Mouse (Mus musculus): ENCODE data around the gene Sgk1. TPM values are rescaled to one million over a fixed set of nuclear protein-coding genes. Genes with fewer than 3 reads are reported as not detected.
A peak's percentile ranks its signal among the peaks of the same experiment; 100 is the strongest.

The Sgk1 gene
- polyA plus RNA-seq, 1 experiment from 2014 or later = 41.7 TPM

DNA sequence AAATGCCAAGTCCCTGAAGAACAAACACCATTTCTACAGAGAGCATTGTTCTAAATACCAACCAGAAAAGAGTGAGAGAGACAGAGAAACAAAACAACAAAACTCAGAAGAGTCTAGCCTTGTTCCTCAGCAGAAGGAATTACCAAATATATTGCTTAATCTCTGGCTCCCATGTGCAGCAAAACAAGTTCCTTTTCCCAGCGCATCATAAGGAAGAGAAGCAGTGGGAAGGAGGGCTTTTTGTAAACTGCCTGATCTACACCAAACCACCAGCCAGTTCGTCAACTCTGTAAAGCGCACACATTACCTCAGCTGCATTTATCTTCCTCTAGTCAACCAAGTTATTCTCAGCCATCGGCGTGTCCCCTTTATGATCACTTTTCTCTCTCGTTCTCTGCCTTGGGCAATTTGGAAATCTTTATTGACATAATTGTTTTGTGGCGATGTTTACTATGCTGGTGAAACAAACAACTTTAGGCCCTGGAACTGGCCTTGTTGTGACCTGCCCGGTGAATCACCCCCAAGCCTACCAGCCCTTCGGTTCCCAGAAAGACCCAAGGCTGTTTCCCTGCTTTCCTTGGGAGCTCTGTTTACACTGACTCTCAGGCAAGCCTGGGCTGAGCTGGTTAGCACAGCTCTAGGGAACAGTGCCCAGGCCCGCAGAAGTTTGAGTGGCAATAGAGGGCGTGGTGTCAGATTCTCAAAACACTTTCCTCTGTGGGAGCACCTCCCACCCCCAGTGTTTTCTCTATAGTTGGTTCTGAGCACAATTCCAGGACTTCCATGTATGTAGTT, 34.8 kb upstream of the Sgk1 start:
- no peaks in the 10 kb centered on the region for H3K9me3 ChIP-seq

DNA sequence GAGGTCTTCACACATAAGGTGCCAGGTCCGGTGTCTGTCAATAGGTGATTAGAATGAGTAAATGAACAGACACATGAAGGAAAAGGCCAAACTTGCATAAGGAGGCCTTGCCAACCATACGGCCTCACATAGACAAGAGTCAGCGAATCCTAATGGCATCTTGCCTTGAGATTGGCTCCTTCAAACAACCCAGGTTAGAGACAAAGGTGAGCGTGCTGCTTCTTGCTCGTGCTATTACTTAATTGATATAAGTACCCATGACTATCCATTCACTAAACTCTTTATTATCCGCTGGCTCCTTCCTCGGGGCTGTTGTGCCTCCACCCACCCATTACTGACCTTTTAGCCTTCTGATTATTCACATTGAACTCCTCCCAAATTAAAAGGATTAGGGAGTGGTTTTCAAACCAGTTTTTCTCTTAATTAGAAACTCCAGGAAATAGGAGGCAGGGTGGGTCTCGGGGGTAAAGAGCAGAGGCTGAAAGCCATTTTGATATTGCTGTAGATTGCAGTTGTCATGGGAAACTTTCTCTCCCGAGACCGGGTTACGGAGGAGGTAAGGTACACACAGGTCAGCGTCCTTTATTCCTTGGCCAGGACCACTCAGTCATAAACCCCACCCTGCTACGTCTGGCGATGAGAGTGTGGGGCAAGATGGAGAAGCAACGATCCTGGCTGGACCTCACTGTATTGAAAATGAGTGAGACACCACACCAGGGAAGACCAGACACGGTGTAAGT, 33.9 kb upstream of the Sgk1 start:
- H3K9ac ChIP-seq = no peak overlapping the region
- H3K4me2 ChIP-seq (replicated peaks) = no peak overlapping the region
- no peaks in the 10 kb centered on the region for H3K36me3 ChIP-seq
- H3K4me3 ChIP-seq = no peak overlapping the region
- H3K9me3 ChIP-seq = no peaks in the 10 kb centered on the region
- no peak overlapping the region for H3K27ac ChIP-seq
- 68% methylated on average over 16 of the region's 16 CpGs for WGBS
- ATAC-seq (ENCODE audit: insufficient number of reproducible peaks, insufficient read depth, low FRiP score, low TSS enrichment) = no peak
- H3K4me1 ChIP-seq = peaks cover 2% of the 10 kb centered on the region; the same call in 1 of the 2 replicates
- no peaks in the 10 kb centered on the region for H3K27me3 ChIP-seq

More for the DNA sequence above, 34.8 kb upstream of the Sgk1 start:
- ATAC-seq (ENCODE audit: insufficient number of reproducible peaks, insufficient read depth, low FRiP score, low TSS enrichment) = no peak
- H3K9ac ChIP-seq = no peak overlapping the region
- 78% methylated on average over 11 of the region's 11 CpGs for WGBS
- H3K4me2 ChIP-seq (replicated peaks) = no peak overlapping the region
- no peaks in the 10 kb centered on the region for H3K36me3 ChIP-seq
- H3K27ac ChIP-seq = no peak overlapping the region
- H3K27me3 ChIP-seq = no peaks in the 10 kb centered on the region
- H3K4me3 ChIP-seq = no peak overlapping the region
- peaks cover 7% of the 10 kb centered on the region; the same call in 1 of the 2 replicates for H3K4me1 ChIP-seq

DNA sequence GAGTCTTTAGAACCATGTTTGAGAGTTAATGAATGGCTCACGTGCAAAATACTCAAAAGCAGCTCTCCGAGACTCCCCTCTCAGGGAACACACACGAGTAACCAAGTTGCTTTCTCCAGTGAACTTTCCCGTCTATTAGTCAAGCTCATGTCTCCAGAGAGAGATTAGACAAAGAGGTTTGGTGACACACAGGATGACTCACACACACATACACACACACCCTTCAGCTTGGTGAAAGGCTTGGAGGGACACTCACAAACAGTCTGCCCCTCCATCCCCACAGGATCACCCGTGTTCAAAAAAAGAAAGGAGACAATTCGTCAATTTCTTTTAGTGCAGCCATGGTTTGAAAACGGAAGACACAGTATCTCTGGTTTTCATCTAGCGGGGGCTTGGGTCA, 32.7 kb upstream of the Sgk1 start:
- Histone ChIP-seq H3K4me1 (no peaks in the 10 kb centered on the region), H3K27ac (no peak overlapping the region), H3K36me3 (no peaks in the 10 kb centered on the region), H3K9ac (no peak overlapping the region), H3K9me3 (no peaks in the 10 kb centered on the region), H3K27me3 (no peaks in the 10 kb centered on the region), H3K4me2 (replicated peaks) (no peak overlapping the region), H3K4me3 (no peak overlapping the region)
- ATAC-seq (ENCODE audit: insufficient number of reproducible peaks, insufficient read depth, low FRiP score, low TSS enrichment) = no peak
- 76% methylated on average over 8 of the region's 8 CpGs for WGBS

- no peak overlapping the region for H3K27ac ChIP-seq
- no peak overlapping the region for H3K4me3 ChIP-seq
- H3K4me1 ChIP-seq = no peaks in the 10 kb centered on the region
- no peaks in the 10 kb centered on the region for H3K36me3 ChIP-seq
- no peak overlapping the region for H3K9ac ChIP-seq
- no peak overlapping the region for H3K4me2 ChIP-seq (replicated peaks)
- no peak for ATAC-seq (ENCODE audit: insufficient number of reproducible peaks, insufficient read depth, low FRiP score, low TSS enrichment)
- no peaks in the 10 kb centered on the region for H3K9me3 ChIP-seq
- no peaks in the 10 kb centered on the region for H3K27me3 ChIP-seq
- WGBS = 86% methylated on average over 3 of the region's 3 CpGs
Measured at GRCm38 (mm10) chr10:21850330-21850729, 31.7 kb upstream of the Sgk1 start.

- ATAC-seq (ENCODE audit: insufficient number of reproducible peaks, insufficient read depth, low FRiP score, low TSS enrichment) = no peak
- Histone ChIP-seq H3K36me3 (no peaks in the 10 kb centered on the region), H3K4me1 (no peaks in the 10 kb centered on the region), H3K27ac (no peak overlapping the region), H3K9ac (no peak overlapping the region), H3K27me3 (no peaks in the 10 kb centered on the region), H3K4me3 (no peak overlapping the region), H3K9me3 (no peaks in the 10 kb centered on the region), H3K4me2 (replicated peaks) (no peak overlapping the region)
- WGBS = 67% methylated on average over 6 of the region's 6 CpGs
Measured at GRCm38 (mm10) chr10:21853122-21853521, 28.9 kb upstream of the Sgk1 start.

DNA sequence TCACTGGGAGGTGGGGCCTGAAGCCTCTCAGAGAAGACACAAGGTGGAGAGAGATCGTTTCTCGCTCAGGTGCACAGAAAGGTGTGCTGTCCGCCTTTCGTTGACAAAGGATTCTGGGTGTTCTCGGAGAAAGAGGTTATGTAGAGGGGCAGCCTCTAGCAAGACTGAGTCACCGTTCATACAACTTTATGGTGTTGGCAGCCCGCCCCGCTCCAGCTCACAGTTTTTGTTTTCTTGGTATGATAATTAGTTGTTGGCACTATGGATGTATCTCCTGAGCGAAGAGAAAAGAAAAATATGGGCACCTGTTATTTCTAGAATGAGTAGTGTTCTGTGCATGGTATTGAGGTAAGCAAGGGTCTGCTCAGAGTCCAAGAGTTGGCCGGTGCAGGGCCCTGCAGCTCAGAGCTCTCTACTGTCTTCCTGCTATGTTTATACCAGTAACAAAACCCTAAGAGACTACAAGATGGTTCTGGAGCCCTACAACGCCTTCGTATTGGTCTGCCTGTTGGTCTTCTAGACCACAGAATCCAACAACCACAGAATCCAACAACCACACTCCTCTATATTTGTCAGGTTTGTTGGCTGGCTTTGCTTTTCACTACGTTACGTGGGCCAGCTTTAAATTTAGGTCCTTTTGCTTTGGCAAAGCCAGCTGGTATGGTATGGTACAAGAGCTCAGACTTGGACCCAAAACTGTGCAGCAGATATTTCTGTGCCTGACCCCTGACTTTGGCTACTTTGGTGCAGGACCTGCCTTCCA, 28.2 kb upstream of the Sgk1 start:
- no peak for ATAC-seq (ENCODE audit: insufficient number of reproducible peaks, insufficient read depth, low FRiP score, low TSS enrichment)
- H3K27ac ChIP-seq = no peak overlapping the region
- H3K4me3 ChIP-seq = no peak overlapping the region
- H3K36me3 ChIP-seq = no peaks in the 10 kb centered on the region
- no peaks in the 10 kb centered on the region for H3K27me3 ChIP-seq
- H3K4me1 ChIP-seq = no peaks in the 10 kb centered on the region
- WGBS = 92% methylated on average over 14 of the region's 14 CpGs
- H3K9me3 ChIP-seq = no peaks in the 10 kb centered on the region
- H3K9ac ChIP-seq = no peak overlapping the region
- H3K4me2 ChIP-seq (replicated peaks) = no peak overlapping the region

DNA sequence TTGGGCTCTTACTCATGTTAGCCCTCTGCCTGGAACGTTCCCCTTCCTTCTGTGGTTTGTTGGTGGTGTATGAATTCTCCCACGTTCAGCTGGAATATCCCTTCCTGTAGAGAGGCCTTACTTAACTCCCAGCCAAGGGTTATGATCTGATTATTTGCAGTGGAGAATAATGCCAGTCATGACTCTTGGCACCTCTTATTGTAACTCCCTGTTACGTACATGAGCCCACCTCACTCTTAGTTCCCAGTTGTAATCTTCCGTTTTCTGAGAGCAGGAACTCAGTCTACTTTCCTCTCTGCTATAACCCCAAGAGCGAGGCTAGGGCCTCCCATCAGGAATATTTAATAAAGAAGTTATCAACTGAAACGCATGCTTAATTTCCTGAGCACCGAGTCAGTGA, 26.6 kb upstream of the Sgk1 start:
- no peaks in the 10 kb centered on the region for H3K9me3 ChIP-seq
- no peaks in the 10 kb centered on the region for H3K36me3 ChIP-seq
- no peak for ATAC-seq (ENCODE audit: insufficient number of reproducible peaks, insufficient read depth, low FRiP score, low TSS enrichment)
- no peaks in the 10 kb centered on the region for H3K4me1 ChIP-seq
- H3K4me2 ChIP-seq (replicated peaks) = no peak overlapping the region
- H3K9ac ChIP-seq = no peak overlapping the region
- H3K27me3 ChIP-seq = no peaks in the 10 kb centered on the region
- no peak overlapping the region for H3K27ac ChIP-seq
- H3K4me3 ChIP-seq = no peak overlapping the region
- 88% methylated on average over 7 of the region's 7 CpGs for WGBS

- Histone ChIP-seq H3K9ac (no peak overlapping the region), H3K36me3 (no peaks in the 10 kb centered on the region), H3K4me2 (replicated peaks) (no peak overlapping the region), H3K27ac (no peak overlapping the region), H3K27me3 (no peaks in the 10 kb centered on the region), H3K9me3 (no peaks in the 10 kb centered on the region), H3K4me3 (no peak overlapping the region), H3K4me1 (no peaks in the 10 kb centered on the region)
- ATAC-seq (ENCODE audit: insufficient number of reproducible peaks, insufficient read depth, low FRiP score, low TSS enrichment) = peak; percentile 56; the same call in 1 of the 2 replicates
- 59% methylated on average over 10 of the region's 10 CpGs for WGBS
Measured at GRCm38 (mm10) chr10:21857676-21858075, 24.3 kb upstream of the Sgk1 start.

- Histone ChIP-seq H3K4me3 (no peak overlapping the region), H3K4me1 (no peaks in the 10 kb centered on the region), H3K9ac (no peak overlapping the region), H3K9me3 (no peaks in the 10 kb centered on the region), H3K27me3 (no peaks in the 10 kb centered on the region), H3K36me3 (no peaks in the 10 kb centered on the region), H3K27ac (no peak overlapping the region), H3K4me2 (replicated peaks) (no peak overlapping the region)
- 77% methylated on average over 7 of the region's 7 CpGs for WGBS
- no peak for ATAC-seq (ENCODE audit: insufficient number of reproducible peaks, insufficient read depth, low FRiP score, low TSS enrichment)
Measured at GRCm38 (mm10) chr10:21858437-21858974, 23.5 kb upstream of the Sgk1 start.

GRCm38 (mm10) chr10:21866504-21866903, 15.5 kb upstream of the Sgk1 start:
- Histone ChIP-seq H3K27me3 (no peaks in the 10 kb centered on the region), H3K9me3 (no peaks in the 10 kb centered on the region), H3K4me3 (no peak overlapping the region), H3K27ac (no peak overlapping the region), H3K4me2 (replicated peaks) (no peak overlapping the region), H3K36me3 (no peaks in the 10 kb centered on the region), H3K4me1 (no peaks in the 10 kb centered on the region), H3K9ac (no peak overlapping the region)
- no peak for ATAC-seq (ENCODE audit: insufficient number of reproducible peaks, insufficient read depth, low FRiP score, low TSS enrichment)
- 26% methylated on average over 4 of the region's 4 CpGs for WGBS

DNA sequence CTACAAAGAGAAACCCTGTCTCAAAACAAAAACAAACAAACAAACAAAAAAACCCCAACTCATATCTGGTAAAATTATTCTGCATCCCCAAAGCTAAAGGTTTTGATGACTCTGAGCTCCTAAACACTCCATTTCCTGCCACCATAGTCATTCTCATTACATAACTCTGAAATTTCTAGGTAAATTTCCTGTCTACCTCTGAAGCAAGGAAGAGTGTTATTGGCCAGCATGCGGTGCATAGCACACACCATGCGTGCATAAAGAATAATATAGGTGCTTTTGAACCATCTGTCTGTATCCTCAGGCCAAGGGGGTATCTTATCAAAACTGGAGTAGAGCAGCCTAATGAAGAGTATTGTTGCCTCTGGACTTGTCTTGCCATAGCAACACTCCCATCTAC, 13.8 kb upstream of the Sgk1 start:
- no peak for ATAC-seq (ENCODE audit: insufficient number of reproducible peaks, insufficient read depth, low FRiP score, low TSS enrichment)
- H3K4me2 ChIP-seq (replicated peaks) = no peak overlapping the region
- WGBS = 88% methylated on average over 2 of the region's 2 CpGs
- no peaks in the 10 kb centered on the region for H3K36me3 ChIP-seq
- H3K27me3 ChIP-seq = no peaks in the 10 kb centered on the region
- H3K27ac ChIP-seq = no peak overlapping the region
- H3K9me3 ChIP-seq = no peaks in the 10 kb centered on the region
- no peaks in the 10 kb centered on the region for H3K4me1 ChIP-seq
- H3K4me3 ChIP-seq = no peak overlapping the region
- H3K9ac ChIP-seq = no peak overlapping the region

Measured in embryonic facial prominence, embryonic 12.5 days (tissue).